Mouse (Mus musculus) adrenal gland, postnatal 14 days (tissue): Measurements from ENCODE around the gene Trio. TPM values are rescaled to one million over a fixed set of nuclear protein-coding genes. Genes with fewer than 3 reads are reported as not detected.
"Not testable (repeated sequence)": the region's sequence is repeated elsewhere in the genome, so short reads cannot be mapped to it uniquely, and the experiment has no call there.

Experiments used
- DNase-seq: peaks from one replicate; pipeline ENCODE4 v3.0.0; 2021; ENCODE audit warnings: mixed read lengths
- total RNA-seq: library from RNA; stranded (reverse); gene quantifications from 2 replicates; pipeline ENCODE4 v1.2.3, GENCODE M21; 2021

Trio gene
- total RNA-seq, 1 experiment from 2014 or later = 59.0 TPM

DNA sequence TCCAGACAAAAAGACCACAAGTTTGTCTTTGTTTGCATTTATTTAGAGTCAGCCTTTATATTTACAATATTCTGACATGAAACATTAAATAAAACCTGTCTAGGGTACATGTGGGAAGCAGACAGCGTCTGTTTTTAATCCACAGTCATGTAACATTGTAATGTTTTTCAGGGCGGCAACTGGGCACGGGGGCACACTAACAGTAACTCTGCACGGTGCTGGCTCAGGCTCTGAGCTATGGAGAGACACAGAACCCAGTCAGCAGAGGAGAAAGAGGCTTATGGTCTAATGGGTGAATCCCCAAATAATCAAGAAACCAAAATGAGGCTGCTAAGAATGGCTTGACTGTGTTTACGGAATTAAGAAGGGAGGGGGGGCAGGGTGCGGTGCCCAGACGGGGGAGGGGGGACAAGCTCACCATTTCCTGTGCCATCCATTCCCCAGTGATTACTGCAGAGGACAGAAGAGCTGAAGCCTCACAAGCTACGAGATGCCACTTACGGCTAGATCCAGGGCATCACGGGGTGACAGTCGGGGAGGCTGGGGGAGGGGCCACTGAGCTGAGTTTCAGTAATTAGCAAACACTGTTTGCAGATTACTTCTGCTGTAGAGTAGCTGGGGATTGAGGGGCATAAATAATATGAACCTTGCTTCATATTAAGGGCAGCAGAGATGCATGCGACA lies 255.0 kb downstream of the Trio start:
- DNase-seq = peak; percentile 41

DNA sequence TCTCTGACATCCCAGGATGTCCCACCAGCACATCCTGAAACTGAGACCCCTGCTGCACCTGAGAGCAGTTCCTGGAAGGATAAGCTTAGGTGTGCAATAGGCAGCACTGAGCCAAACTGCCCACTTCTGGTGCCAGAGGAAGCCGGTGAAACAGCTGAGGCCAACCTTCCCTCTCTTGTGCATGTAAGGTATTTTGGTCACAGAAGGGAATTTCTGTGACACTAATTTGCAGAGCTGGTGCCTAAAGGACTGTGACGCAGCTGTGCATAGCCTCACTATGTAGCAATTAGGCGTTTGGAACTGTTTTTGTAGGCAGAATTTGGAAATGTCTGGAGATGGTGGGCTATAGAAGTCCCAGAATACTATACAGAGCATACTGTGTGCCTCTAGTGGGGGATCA lies 264.2 kb downstream of the Trio start:
- DNase-seq = no peak

DNA sequence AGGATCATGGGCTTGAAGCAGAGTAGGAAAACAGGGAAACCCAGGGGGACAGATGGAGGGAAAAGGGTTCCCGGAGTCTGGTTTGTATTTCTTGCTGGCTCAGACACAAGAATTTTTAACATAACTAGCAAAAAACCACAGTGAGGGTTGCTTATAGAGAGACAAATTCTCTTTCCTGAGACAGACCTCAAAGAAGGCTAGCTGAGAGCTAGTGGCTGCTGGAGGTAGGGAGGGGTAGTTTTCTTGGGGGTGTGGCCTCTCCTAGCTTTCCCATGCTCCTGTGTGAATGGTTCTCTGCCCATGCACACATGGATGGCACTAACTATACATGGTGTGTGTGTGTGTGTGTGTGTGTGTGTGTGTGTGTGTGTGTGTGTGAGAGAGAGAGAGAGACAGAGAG lies 265.0 kb downstream of the Trio start:
- DNase-seq = no peak

DNA sequence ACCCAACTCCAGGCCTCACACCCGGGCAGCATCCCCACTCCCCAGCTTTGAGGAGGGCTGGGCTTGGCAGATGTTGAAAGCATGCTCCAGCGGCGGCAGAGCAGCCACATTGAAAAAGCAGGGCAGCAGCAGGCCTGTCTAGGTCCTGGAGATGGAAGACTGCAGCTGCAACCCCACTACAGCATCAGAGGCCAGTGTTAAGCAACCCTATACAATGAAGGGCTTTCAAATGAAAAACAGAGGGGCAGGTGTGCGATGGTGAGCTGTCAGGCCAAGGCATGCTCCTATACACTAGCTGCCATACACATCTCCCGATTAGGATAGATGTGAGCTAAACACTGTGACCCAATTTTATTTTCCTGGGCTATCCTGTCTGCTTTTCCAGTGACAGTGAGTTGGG lies 265.8 kb downstream of the Trio start:
- no peak for DNase-seq

DNA sequence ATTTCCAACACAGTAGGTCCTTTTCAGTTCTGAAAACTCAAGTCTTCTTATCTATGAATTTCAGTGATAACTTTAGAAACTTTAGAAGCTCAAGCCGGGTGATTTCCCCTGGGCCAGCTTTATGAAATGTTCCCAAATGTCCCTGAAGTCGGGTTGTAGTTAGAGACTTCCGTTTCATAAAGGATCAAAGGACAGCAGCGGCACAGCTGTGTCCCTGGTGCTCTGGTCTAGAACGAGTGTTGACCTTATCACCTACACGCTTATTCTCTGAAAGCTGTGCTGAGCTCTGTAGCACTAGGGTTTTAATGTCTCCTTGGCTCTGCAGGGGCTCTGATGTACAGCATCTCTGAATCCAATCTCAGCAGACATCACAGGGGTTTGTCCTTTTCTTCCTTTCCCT lies 267.0 kb downstream of the Trio start:
- DNase-seq = peak; percentile 52

DNA sequence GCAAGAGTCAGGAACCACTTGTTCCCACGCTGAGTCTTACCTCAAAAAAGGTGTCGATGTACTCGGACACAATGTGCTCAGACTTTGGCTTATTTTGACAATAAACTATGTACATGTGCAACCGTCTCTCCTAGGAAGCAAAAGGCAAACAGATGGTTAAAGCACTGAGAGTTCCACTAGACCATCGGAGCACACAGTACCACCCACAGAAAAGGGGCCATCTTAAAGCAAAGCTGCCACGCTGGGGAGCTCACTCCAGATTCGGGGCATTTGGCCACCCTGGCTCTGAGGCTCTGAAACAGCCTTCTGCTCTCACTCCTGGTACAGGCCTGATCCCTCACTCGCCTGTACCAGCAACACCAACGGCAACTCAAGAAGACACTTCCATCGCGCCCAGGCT lies 269.2 kb downstream of the Trio start:
- DNase-seq = no peak

DNA sequence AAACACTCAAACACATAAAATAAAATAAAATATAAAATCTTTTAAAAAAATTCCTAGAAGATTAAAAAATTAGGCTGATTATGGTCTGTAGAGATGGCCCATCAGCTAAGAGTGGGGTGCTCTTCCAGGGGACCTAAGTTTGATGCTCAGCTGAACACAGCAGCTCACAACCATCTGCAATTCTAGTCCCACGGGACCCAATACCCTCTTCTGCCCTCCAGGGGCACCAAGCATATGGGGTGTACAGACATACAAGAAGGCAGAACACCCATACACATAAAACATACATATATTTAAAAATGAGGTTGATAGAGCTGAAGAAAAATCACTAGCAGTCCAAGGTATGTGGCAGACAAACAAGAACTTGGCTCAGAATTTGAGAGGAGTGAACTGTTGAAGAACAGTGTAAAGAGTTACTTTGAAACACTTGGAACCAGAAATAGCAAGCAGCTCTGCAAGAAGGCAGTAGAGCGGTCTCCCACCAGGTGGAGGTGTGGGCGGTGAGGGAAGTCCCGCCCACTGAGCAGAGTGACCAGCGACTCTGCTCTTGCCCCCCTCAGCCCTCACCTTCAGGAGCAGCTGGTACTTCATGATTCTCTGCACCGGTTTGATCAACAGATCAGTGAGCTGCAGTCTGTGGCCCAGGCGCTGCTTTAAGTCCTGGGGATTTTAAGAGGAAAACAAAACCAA lies 270.9 kb downstream of the Trio start:
- DNase-seq = no peak

DNA sequence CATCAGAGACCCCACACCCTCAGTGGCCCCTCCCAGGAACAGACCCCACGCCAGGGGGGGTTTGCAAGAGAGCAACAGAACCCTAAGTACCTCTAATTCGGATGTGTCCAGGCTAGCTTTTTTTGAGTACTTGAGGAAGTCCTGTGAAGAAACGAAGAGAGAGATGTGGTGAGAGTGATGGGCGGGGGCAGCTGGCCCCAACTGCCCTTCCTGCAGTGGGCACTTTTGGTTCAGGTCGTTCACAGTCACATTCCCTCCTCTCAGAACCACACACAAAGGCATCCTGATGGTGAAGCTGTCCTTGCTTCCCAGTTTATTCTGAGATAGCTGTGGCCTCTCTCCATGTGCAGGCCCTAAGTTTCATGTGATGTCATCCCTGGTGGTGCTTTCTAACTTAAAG lies 271.7 kb downstream of the Trio start:
- no peak for DNase-seq

DNA sequence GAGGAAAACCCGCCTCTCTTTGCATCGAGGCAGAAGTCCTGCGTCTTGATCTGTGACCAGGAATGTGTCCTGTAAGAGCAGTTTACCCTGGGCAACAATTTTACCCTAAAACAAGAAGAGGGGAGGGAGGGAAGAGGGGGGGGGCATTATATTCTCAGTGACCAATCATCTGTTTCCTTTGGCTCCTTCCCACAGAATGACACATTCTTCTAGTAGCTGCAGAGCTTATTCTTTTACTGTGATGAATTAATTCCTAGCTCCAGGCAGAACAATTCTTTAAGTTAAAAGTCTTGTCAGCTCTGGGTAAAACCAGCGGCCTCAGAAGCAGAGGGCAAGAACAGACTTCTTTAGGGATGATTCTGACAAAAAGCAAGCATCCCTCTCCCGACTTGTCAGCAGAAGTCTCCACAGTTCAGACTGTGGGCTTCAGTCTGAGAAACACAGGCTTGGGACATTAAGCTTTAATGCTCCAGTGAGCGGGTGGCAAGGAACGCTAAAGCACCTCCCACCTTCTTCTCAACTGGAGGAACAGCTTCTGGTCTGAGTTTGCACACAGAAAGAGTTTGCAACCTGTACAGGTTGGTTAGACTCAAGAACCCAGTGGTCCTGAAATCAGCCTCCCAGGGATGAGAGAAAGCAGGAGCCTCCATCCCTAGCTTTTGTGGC lies 272.8 kb downstream of the Trio start:
- no peak for DNase-seq

DNA sequence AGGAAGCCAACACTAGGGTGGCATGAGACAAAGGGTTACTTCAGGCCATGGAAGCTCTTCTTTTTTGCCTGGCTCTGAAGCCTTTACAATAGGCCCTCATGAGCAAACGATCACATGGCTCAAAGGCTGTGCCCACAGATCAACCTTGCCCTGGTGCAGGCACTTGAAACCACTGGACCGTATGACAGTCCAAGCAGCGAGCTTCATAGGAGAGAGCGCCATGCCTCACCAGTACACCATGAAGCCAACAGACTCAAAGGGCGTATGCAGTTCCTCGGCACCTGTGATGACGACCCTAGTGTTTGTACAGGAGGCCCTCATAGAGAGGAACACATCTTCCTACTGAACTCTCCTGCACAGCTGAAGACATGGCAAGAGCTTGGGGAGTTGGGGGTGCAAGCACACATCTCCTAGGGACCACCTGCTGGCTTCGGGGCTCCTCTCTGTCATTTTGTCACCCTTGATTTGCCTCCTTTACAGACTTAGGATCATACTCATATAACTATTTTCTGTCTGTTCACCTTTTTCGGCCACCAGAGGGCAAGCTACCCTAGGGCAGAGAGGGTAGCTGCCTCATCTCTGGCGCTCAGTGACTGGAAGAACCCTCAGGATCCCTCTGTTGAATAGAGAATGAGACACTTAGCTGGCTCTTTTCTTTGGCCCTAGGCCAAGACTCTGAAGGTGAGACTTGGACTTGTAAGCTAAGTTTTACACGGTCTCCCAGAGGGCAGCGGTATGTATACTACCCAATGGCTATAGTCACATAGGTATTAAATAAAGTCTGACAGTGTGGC lies 273.8 kb downstream of the Trio start:
- peak; percentile 82 for DNase-seq

DNA sequence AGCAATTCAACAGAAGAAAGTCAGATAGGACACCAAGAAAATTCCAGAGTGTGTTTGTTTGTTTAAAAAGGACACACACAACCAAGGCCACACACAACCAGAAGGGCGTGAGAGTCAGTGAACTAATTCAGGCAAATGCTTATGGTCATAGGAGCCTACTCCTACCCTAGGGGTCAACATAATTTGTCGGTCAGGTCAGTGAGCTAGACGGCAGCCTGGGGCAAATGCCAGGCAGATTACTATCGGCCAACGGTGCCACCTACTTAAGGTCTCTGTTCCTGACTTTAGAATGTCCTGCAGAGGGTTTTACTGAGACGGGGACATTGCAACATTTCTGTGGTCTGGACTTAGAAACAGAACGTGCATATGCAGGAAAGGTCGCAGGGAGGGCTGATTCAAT lies 276.9 kb downstream of the Trio start:
- DNase-seq = no peak

DNA sequence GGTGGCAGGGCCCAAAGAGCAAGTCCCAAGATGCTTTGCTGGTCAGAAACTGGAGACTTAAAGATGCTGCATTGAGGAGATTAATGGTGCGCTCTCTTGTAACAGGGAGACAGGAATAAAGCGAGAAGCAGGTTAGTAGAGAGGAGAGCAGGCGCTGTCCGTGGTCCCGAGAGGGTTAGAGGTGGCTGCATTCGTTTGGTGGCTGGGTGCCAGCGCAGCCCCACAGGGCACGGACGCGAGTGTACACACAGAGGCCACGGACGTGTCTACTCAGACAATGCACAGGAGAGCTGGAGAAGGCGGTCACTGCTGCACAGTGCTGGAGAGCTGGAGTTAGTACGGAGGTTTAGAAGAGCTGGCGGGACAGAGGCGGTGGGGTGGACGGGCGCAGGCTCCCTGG lies 278.1 kb downstream of the Trio start:
- DNase-seq = no peak

DNA sequence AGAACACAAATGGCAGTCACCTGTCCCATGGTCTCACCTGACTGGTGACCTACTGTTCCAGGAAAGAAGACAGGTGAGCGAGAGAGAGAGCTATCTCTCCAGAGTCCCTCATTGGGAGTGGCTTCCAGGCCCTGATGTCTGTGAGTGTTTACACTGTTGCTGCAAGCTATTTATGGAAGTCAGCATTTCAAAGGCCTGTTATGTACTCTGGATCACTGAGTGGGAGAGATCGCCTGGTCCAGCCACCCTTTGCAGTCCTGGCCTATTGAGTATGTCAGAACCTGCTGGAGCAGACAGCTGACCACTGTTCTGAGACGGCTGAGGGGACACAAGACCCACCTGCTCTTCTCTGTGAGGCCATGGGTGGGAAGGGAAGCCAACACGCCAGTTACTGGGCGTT lies 280.7 kb downstream of the Trio start:
- no peak for DNase-seq

DNA sequence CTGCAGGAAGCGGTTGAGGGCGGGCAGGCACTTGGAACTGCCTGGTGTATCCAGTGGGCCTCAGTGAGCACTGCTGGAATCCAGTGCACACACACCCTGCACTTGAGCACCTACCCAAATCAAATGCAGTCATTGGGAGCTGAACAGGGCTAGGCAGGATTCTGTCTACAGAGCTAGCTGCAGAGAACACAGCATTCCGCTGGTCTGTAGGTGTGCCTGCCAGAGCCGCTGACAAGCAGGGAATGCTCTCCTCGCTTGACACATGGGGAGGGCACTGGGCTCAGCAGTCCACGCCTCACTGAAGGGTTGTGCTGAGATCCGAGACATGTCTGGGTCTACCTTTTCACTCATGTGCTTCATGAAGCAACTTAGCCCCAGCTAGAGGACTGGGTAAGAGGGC lies 285.6 kb downstream of the Trio start:
- DNase-seq = no peak

DNA sequence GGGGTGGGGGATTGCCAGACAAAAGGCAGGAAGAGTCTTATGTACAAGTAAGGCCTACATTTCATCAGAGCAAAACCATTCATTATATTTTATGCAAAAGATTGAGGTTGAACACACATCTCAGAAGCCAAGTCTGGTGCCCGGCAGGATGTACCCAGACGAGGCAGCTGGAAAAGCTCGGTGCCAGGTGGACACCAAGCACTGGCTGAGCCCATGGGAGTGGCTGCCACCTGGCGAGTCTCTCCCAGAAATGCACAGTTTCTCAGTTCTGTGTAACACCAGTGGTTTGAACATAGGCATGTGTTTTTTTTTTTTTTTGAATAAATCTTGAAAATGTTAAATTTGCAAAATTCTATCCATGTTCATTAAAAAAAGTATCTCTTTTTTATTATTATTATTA lies 293.8 kb downstream of the Trio start:
- DNase-seq = no peak

DNA sequence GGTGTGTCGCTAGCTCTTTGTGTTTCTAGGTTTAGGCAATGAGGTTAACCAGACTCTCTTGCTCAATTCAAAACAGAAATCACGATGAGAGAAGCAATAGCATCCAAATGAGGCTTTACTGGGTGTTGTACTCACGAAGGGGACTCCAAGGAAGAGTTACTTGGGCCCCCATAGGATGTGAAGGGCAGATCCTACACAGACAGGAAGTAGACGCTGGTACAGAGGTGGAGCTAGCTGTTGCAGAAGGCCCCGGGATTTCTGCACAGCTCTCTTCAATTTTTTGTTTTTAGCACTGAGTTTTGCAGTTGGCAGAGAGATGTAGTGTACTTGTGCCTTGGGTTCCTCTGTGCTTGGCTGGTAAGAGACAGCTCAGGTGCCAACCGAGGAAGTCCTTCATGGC lies 299.4 kb downstream of the Trio start:
- no peak for DNase-seq

DNA sequence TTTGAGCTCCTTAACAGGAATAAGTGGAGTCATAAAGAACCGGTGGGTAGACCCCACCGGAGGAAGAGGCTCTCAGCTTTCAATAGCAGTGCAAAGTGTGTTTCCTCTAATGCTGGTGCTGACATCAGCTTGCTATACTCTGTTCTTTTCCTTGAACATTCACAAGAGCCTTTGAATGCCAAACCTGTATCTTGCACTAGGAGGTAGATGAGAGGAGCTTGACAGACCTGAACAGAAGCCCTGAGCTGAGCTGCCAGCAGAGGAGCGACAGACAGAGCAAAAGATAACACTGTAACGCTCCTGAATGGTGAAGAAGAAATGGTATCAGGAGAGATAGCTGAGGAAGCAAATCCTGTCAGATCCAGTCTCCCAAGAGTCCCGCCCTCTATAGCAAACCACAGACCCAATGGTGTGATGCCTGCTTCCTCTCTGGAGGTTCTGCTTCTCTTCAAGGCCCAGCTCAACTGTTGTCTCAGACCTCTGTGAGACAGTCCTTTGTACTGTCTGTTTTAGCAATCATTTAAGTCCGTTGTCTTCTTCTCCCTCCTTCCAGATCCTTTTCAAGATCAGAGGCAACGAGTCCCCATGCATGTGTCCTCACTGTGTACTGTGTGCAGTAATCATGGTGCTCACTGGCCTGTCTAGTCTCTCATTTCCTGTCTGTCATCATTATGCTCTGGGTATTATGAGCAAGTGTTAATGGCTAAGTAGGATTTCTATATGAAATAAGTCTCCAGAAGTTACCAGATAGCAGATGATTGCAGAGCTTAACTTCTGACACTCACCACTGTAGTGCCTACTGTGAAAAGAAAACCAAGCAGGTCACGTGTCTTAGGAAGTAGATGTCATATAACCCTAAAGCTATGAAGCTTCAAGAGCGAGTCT lies 300.6 kb downstream of the Trio start:
- DNase-seq = no peak

DNA sequence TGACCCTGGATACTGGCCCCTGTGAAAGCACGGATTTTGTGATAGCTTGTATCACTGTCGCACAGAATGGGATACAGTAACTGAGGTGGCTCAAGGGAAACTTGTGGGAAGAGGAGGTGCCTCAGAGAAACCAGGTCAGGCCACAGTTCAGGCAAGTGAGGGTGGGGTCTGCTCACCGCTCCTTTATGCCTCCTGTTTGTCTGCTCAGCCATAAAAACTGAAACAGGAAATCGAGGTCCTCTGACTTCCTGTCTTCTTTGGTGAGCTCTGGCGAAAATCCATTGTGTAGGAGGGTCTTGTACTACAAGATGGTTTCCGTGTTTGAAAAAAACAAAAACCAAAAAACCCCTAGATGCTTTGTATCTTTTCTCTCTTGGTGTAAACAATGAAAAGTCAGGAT lies 301.4 kb downstream of the Trio start:
- DNase-seq = no peak

DNA sequence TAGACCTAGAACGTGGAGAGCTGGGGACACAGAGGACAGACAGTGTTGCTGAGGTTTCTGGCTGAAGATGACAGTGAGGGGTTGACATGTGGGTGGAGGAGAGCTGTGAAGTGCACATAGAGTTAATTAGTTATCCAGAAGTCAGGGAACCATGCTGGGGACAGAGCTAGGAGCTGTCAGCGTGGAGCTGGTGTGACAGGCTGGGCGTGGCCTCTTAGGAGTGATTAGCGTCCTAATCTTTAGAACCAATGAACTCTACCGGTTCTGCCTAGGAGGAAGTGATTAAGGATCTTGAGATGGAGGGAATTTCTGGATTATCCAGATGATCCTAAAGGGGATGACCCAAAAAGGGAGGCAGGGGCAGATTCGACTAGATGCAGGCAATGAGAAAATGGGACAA lies 301.9 kb downstream of the Trio start:
- no peak for DNase-seq

DNA sequence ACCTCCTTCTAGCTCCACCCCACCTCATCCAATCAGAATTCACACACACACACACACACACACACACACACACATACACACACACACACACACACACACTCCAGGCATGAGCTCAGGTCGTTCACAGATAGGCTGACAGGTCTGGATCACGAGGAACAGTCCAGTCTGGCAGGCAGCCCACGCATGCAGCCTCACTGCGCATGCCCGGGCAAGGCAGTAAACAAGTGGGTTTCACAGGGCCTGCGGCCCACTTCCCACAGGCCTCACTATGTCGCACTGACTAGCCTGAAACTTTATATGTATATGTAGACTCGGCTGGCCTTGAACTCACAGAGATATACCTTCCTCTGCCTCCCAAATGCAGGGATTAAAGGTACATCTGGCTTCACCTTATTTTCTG lies 305.4 kb downstream of the Trio start:
- not testable (repeated sequence) for DNase-seq

DNA sequence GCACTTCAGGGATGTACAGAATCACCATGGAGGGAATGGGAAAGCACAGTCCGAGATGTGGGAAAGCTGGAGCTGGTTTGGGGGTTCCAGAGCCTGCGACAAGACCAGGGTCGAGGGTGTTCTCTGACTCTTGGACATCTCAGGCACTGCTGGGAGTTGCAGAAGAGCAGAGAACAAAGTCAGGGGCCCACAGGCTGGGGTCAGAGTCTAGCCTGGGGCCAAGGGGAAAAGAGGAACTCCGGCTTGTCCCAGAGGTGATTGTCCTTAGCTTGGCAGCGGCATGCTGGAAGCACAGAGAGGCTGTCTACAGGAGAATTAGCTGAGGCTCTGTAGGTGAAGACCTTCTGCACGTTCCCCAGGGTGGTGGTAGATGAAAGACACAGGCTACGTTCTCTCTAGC lies 307.0 kb downstream of the Trio start:
- DNase-seq = no peak

DNA sequence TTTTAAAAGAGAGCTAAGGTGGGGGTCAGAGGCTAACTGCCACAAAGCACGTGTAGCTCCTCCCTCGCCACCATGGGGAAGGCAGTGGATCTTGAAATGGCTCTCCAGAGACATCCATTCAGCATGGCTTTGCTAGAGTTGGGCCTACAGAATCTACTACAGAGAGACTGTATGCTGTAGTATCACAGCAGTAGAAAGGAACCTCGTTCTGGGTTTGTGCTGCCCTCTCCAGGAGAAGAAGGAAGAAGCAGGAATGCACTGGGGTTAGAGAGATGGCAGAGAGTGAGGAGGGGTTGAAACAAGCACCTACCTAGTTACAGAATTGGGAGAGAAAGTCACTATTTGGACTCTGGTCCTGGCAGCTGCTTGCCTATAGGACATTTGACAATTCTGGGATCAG lies 310.3 kb downstream of the Trio start:
- DNase-seq = peak; percentile 31
